Mouse (Mus musculus): ENCODE data around the gene Afap1l2. TPM values are rescaled to one million over a fixed set of nuclear protein-coding genes. Genes with fewer than 3 reads are reported as not detected.

The Afap1l2 gene
- total RNA-seq, 1 experiment, result 3.7 TPM

GRCm38 (mm10) chr19:56955568-56956513 is 52.2 kb downstream of the Afap1l2 start:
- no peak overlapping the region for H3K27ac ChIP-seq (ENCODE audit: insufficient read depth, low read depth, low read length, poor library complexity, severe bottlenecking)
- no peak overlapping the region for H3K9ac ChIP-seq (ENCODE audit: insufficient read depth, low read depth, low read length, poor library complexity, severe bottlenecking)
- no peaks in the 10 kb centered on the region for H3K9me3 ChIP-seq (ENCODE audit: control insufficient read depth, insufficient read depth, low read depth, low read length)
- H3K36me3 ChIP-seq (ENCODE audit: control insufficient read depth, insufficient read depth, low read length, poor library complexity, severe bottlenecking), result no peaks in the 10 kb centered on the region
- H3K4me1 ChIP-seq (ENCODE audit: control insufficient read depth in 2 of 2, insufficient read depth in 2 of 2, low read length in 2 of 2, poor library complexity in 1 of 2), result no peaks in the 10 kb centered on the region
- in situ Hi-C loops (cut with MboI; ENCODE audit: low sequenced_read_pairs in 2 of 2, unreplicated experiment in 2 of 2), result no loop called here
- no peak overlapping the region for H3K4me3 ChIP-seq (ENCODE audit: insufficient read depth in 1 of 2, low read depth in 1 of 2, low read length in 2 of 2, poor library complexity in 1 of 2, severe bottlenecking in 1 of 2)
- no peak for DNase-seq (ENCODE audit: low read depth, low spot score)
- no peak for TF ChIP-seq CHD2 (IDR thresholded peaks at IDR 0.05; ENCODE audit: low read depth, low read length)
- no peak for TF ChIP-seq HCFC1 (IDR thresholded peaks at IDR 0.05; ENCODE audit: borderline replicate concordance, insufficient read depth, low read length)
- TF ChIP-seq ZNF384 (IDR thresholded peaks at IDR 0.05; ENCODE audit: low read depth, low read length), result no peak
- no peak for TF ChIP-seq ZC3H11A (IDR thresholded peaks at IDR 0.05; ENCODE audit: borderline replicate concordance, low read depth, low read length)
- TF ChIP-seq MAFK (IDR thresholded peaks at IDR 0.05; ENCODE audit: insufficient read depth, low read depth, low read length), result no peak

- H3K27ac ChIP-seq (ENCODE audit: insufficient read depth, low read depth, low read length, poor library complexity, severe bottlenecking), result no peak overlapping the region
- no peaks in the 10 kb centered on the region for H3K4me1 ChIP-seq (ENCODE audit: control insufficient read depth in 2 of 2, insufficient read depth in 2 of 2, low read length in 2 of 2, poor library complexity in 1 of 2)
- no peak for DNase-seq (ENCODE audit: low read depth, low spot score)
- no peaks in the 10 kb centered on the region for H3K9me3 ChIP-seq (ENCODE audit: control insufficient read depth, insufficient read depth, low read depth, low read length)
- in situ Hi-C loops (cut with MboI; ENCODE audit: low sequenced_read_pairs in 2 of 2, unreplicated experiment in 2 of 2), result no loop called here
- no peak overlapping the region for H3K4me3 ChIP-seq (ENCODE audit: insufficient read depth in 1 of 2, low read depth in 1 of 2, low read length in 2 of 2, poor library complexity in 1 of 2, severe bottlenecking in 1 of 2)
- no peak overlapping the region for H3K9ac ChIP-seq (ENCODE audit: insufficient read depth, low read depth, low read length, poor library complexity, severe bottlenecking)
- H3K36me3 ChIP-seq (ENCODE audit: control insufficient read depth, insufficient read depth, low read length, poor library complexity, severe bottlenecking), result no peaks in the 10 kb centered on the region
- TF ChIP-seq ZNF384 (IDR thresholded peaks at IDR 0.05; ENCODE audit: low read depth, low read length) (no peak), ZC3H11A (IDR thresholded peaks at IDR 0.05; ENCODE audit: borderline replicate concordance, low read depth, low read length) (no peak), HCFC1 (IDR thresholded peaks at IDR 0.05; ENCODE audit: borderline replicate concordance, insufficient read depth, low read length) (no peak)
Observed at GRCm38 (mm10) chr19:56954857-56955256, 53.2 kb downstream of the Afap1l2 start.

GRCm38 (mm10) chr19:56953856-56954255 is 54.2 kb downstream of the Afap1l2 start:
- in situ Hi-C loops (cut with MboI; ENCODE audit: low sequenced_read_pairs in 2 of 2, unreplicated experiment in 2 of 2), result no loop called here
- H3K4me1 ChIP-seq (ENCODE audit: control insufficient read depth in 2 of 2, insufficient read depth in 2 of 2, low read length in 2 of 2, poor library complexity in 1 of 2), result no peaks in the 10 kb centered on the region
- no peak overlapping the region for H3K9ac ChIP-seq (ENCODE audit: insufficient read depth, low read depth, low read length, poor library complexity, severe bottlenecking)
- H3K27ac ChIP-seq (ENCODE audit: insufficient read depth, low read depth, low read length, poor library complexity, severe bottlenecking), result no peak overlapping the region
- no peak for TF ChIP-seq ZC3H11A (IDR thresholded peaks at IDR 0.05; ENCODE audit: borderline replicate concordance, low read depth, low read length)
- TF ChIP-seq CHD2 (IDR thresholded peaks at IDR 0.05; ENCODE audit: low read depth, low read length), result no peak
- TF ChIP-seq HCFC1 (IDR thresholded peaks at IDR 0.05; ENCODE audit: borderline replicate concordance, insufficient read depth, low read length), result no peak
- no peak for TF ChIP-seq MAFK (IDR thresholded peaks at IDR 0.05; ENCODE audit: insufficient read depth, low read depth, low read length)
- TF ChIP-seq ZNF384 (IDR thresholded peaks at IDR 0.05; ENCODE audit: low read depth, low read length), result no peak
- no peak for DNase-seq (ENCODE audit: low read depth, low spot score)
- H3K4me3 ChIP-seq (ENCODE audit: insufficient read depth in 1 of 2, low read depth in 1 of 2, low read length in 2 of 2, poor library complexity in 1 of 2, severe bottlenecking in 1 of 2), result no peak overlapping the region
- H3K36me3 ChIP-seq (ENCODE audit: control insufficient read depth, insufficient read depth, low read length, poor library complexity, severe bottlenecking), result no peaks in the 10 kb centered on the region
- H3K9me3 ChIP-seq (ENCODE audit: control insufficient read depth, insufficient read depth, low read depth, low read length), result no peaks in the 10 kb centered on the region

GRCm38 (mm10) chr19:56950818-56951217 is 57.2 kb downstream of the Afap1l2 start:
- H3K4me3 ChIP-seq (ENCODE audit: insufficient read depth in 1 of 2, low read depth in 1 of 2, low read length in 2 of 2, poor library complexity in 1 of 2, severe bottlenecking in 1 of 2), result no peak overlapping the region
- in situ Hi-C loops (cut with MboI; ENCODE audit: low sequenced_read_pairs in 2 of 2, unreplicated experiment in 2 of 2), result no loop called here
- peaks cover 0 to under 1% of the 10 kb centered on the region in 2 experiments; a peak in 1 of 4 replicates for H3K4me1 ChIP-seq (ENCODE audit: control insufficient read depth in 2 of 2, insufficient read depth in 2 of 2, low read length in 2 of 2, poor library complexity in 1 of 2)
- no peak overlapping the region for H3K9ac ChIP-seq (ENCODE audit: insufficient read depth, low read depth, low read length, poor library complexity, severe bottlenecking)
- no peak for DNase-seq (ENCODE audit: low read depth, low spot score)
- no peaks in the 10 kb centered on the region for H3K36me3 ChIP-seq (ENCODE audit: control insufficient read depth, insufficient read depth, low read length, poor library complexity, severe bottlenecking)
- H3K9me3 ChIP-seq (ENCODE audit: control insufficient read depth, insufficient read depth, low read depth, low read length), result no peaks in the 10 kb centered on the region
- TF ChIP-seq ZNF384 (IDR thresholded peaks at IDR 0.05; ENCODE audit: low read depth, low read length) (no peak), ZC3H11A (IDR thresholded peaks at IDR 0.05; ENCODE audit: borderline replicate concordance, low read depth, low read length) (no peak), MAFK (IDR thresholded peaks at IDR 0.05; ENCODE audit: insufficient read depth, low read depth, low read length) (no peak), CHD2 (IDR thresholded peaks at IDR 0.05; ENCODE audit: low read depth, low read length) (no peak), HCFC1 (IDR thresholded peaks at IDR 0.05; ENCODE audit: borderline replicate concordance, insufficient read depth, low read length) (no peak)
- no peak overlapping the region for H3K27ac ChIP-seq (ENCODE audit: insufficient read depth, low read depth, low read length, poor library complexity, severe bottlenecking)
